Mouse (Mus musculus): ENCODE measurements around the gene Sdk2. TPM values are rescaled to one million over a fixed set of nuclear protein-coding genes. Genes with fewer than 3 reads are reported as not detected.

Gene Sdk2
- polyA plus RNA-seq, 1 experiment from 2014 or later: 0.35 TPM

DNA sequence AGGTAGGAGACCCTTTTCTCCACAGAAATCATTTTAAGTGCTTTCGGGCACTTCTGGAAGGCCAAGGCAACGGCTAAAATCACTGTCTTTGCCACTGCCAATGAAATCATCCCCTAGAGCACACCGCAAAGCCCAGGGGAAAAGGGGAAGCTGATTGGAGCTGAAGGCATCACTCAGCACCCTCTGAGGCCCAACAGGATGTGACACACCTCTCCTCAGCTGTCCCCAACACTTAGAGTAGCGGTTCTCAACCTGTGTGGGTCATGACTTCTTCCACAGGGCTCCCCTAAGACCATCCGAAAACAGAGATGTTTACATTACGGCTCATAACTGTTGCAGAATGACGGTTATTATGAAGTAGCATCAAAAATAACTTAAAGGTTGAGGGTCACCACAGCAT lies 305.2 kb downstream of the Sdk2 start:
- no peak overlapping the region for H3K4me3 ChIP-seq (ENCODE audit: low read depth, low read length)
- no peak overlapping the region for H3K9ac ChIP-seq (ENCODE audit: low read depth, low read length)
- H3K4me1 ChIP-seq (ENCODE audit: control insufficient read depth, low read depth, low read length): peaks cover 26% of the 10 kb centered on the region
- 45% methylated on average over 7 of the region's 7 CpGs for WGBS (ENCODE audit: insufficient replicate concordance)
- H3K4me2 ChIP-seq (ENCODE audit: low read depth, low read length): no peak overlapping the region
- 0 out of 2 replicates have a peak, but pooled peaks have one; percentile 25 for ATAC-seq (ENCODE audit: low read depth)
- H3K27me3 ChIP-seq (ENCODE audit: control insufficient read depth, insufficient read depth, low read depth, low read length): no peaks in the 10 kb centered on the region
- no peaks in the 10 kb centered on the region for H3K9me3 ChIP-seq (replicated peaks; ENCODE audit: control insufficient read depth, low read length)
- H3K36me3 ChIP-seq (ENCODE audit: control insufficient read depth, insufficient read depth): no peaks in the 10 kb centered on the region
- no peak overlapping the region for H3K27ac ChIP-seq (ENCODE audit: low read length)

DNA sequence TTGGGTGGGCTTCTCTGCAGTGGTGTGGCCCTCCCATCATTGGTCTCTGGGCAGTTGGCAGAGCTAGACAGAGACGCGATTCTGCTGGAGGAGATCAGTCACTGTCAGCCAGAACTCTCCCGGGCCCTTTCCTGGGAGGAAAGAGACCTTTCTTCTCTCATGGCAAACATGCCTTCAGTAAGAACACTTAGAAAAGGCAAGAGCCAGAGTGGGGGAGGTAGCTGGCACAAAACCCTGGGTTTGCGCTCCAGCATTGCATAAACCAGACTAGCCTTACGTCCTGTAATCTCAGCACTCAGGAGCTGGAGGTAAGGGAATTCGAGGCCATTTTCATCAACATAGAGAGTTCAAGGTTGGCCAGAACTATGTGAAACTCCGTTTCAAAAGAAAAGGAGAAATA lies 306.4 kb downstream of the Sdk2 start:
- Histone ChIP-seq H3K27ac (ENCODE audit: low read length) (no peak overlapping the region), H3K9ac (ENCODE audit: low read depth, low read length) (no peak overlapping the region), H3K9me3 (replicated peaks; ENCODE audit: control insufficient read depth, low read length) (no peaks in the 10 kb centered on the region), H3K36me3 (ENCODE audit: control insufficient read depth, insufficient read depth) (no peaks in the 10 kb centered on the region), H3K4me1 (ENCODE audit: control insufficient read depth, low read depth, low read length) (peaks cover 15% of the 10 kb centered on the region), H3K4me3 (ENCODE audit: low read depth, low read length) (no peak overlapping the region), H3K4me2 (ENCODE audit: low read depth, low read length) (no peak overlapping the region), H3K27me3 (ENCODE audit: control insufficient read depth, insufficient read depth, low read depth, low read length) (no peaks in the 10 kb centered on the region)
- no peak for ATAC-seq (ENCODE audit: low read depth)
- 70% methylated on average over 7 of the region's 7 CpGs for WGBS (ENCODE audit: insufficient replicate concordance)

- Histone ChIP-seq H3K9ac (ENCODE audit: low read depth, low read length) (no peak overlapping the region), H3K36me3 (ENCODE audit: control insufficient read depth, insufficient read depth) (no peaks in the 10 kb centered on the region), H3K4me3 (ENCODE audit: low read depth, low read length) (no peak overlapping the region), H3K27me3 (ENCODE audit: control insufficient read depth, insufficient read depth, low read depth, low read length) (no peaks in the 10 kb centered on the region), H3K27ac (ENCODE audit: low read length) (no peak overlapping the region), H3K4me1 (ENCODE audit: control insufficient read depth, low read depth, low read length) (peaks cover 6% of the 10 kb centered on the region), H3K9me3 (replicated peaks; ENCODE audit: control insufficient read depth, low read length) (no peaks in the 10 kb centered on the region), H3K4me2 (ENCODE audit: low read depth, low read length) (no peak overlapping the region)
- WGBS (ENCODE audit: insufficient replicate concordance): 77% methylated on average over 5 of the region's 5 CpGs
- no peak for ATAC-seq (ENCODE audit: low read depth)
Measured at GRCm38 (mm10) chr11:113758851-113759250, 308.0 kb downstream of the Sdk2 start.

- WGBS (ENCODE audit: insufficient replicate concordance): 83% methylated on average over 12 of the region's 12 CpGs
- H3K27me3 ChIP-seq (ENCODE audit: control insufficient read depth, insufficient read depth, low read depth, low read length): no peaks in the 10 kb centered on the region
- no peak overlapping the region for H3K4me3 ChIP-seq (ENCODE audit: low read depth, low read length)
- no peak overlapping the region for H3K4me2 ChIP-seq (ENCODE audit: low read depth, low read length)
- peaks cover 11% of the 10 kb centered on the region for H3K4me1 ChIP-seq (ENCODE audit: control insufficient read depth, low read depth, low read length)
- no peaks in the 10 kb centered on the region for H3K36me3 ChIP-seq (ENCODE audit: control insufficient read depth, insufficient read depth)
- no peak for ATAC-seq (ENCODE audit: low read depth)
- no peaks in the 10 kb centered on the region for H3K9me3 ChIP-seq (replicated peaks; ENCODE audit: control insufficient read depth, low read length)
- H3K27ac ChIP-seq (ENCODE audit: low read length): no peak overlapping the region
- H3K9ac ChIP-seq (ENCODE audit: low read depth, low read length): no peak overlapping the region
Measured at GRCm38 (mm10) chr11:113756578-113756977, 310.3 kb downstream of the Sdk2 start.

DNA sequence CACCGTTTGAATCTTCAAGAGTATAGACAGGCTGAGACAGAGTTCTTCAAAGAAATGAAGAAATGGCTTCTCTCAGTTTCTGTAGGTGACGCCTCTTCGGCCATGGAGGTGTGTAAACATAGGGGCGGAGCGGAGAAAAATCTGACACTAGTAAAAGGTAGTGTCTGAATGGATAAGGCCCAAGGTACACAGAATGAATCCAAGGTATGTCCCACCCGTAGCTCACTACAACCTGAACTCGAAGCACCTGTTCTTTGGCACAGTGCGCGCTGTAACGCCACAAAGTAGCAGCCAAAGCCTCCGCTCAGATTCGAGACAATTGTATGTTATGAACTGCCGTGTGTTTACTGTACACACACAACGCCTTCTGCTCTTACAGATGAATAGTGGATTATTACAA lies 311.0 kb downstream of the Sdk2 start:
- no peak overlapping the region for H3K4me3 ChIP-seq (ENCODE audit: low read depth, low read length)
- H3K27ac ChIP-seq (ENCODE audit: low read length): no peak overlapping the region
- WGBS (ENCODE audit: insufficient replicate concordance): 79% methylated on average over 14 of the region's 14 CpGs
- H3K9ac ChIP-seq (ENCODE audit: low read depth, low read length): no peak overlapping the region
- peaks cover 11% of the 10 kb centered on the region for H3K4me1 ChIP-seq (ENCODE audit: control insufficient read depth, low read depth, low read length)
- H3K36me3 ChIP-seq (ENCODE audit: control insufficient read depth, insufficient read depth): no peaks in the 10 kb centered on the region
- H3K27me3 ChIP-seq (ENCODE audit: control insufficient read depth, insufficient read depth, low read depth, low read length): no peaks in the 10 kb centered on the region
- H3K9me3 ChIP-seq (replicated peaks; ENCODE audit: control insufficient read depth, low read length): no peaks in the 10 kb centered on the region
- ATAC-seq (ENCODE audit: low read depth): no peak
- no peak overlapping the region for H3K4me2 ChIP-seq (ENCODE audit: low read depth, low read length)

- no peak for ATAC-seq (ENCODE audit: low read depth)
- no peak overlapping the region for H3K9ac ChIP-seq (ENCODE audit: low read depth, low read length)
- peaks cover 16% of the 10 kb centered on the region for H3K4me1 ChIP-seq (ENCODE audit: control insufficient read depth, low read depth, low read length)
- H3K36me3 ChIP-seq (ENCODE audit: control insufficient read depth, insufficient read depth): no peaks in the 10 kb centered on the region
- H3K27me3 ChIP-seq (ENCODE audit: control insufficient read depth, insufficient read depth, low read depth, low read length): no peaks in the 10 kb centered on the region
- H3K9me3 ChIP-seq (replicated peaks; ENCODE audit: control insufficient read depth, low read length): no peaks in the 10 kb centered on the region
- WGBS (ENCODE audit: insufficient replicate concordance): 74% methylated on average over 9 of the region's 9 CpGs
- no peak overlapping the region for H3K4me3 ChIP-seq (ENCODE audit: low read depth, low read length)
- H3K27ac ChIP-seq (ENCODE audit: low read length): no peak overlapping the region
- no peak overlapping the region for H3K4me2 ChIP-seq (ENCODE audit: low read depth, low read length)
Measured at GRCm38 (mm10) chr11:113754845-113755244, 312.0 kb downstream of the Sdk2 start.

- H3K27me3 ChIP-seq (ENCODE audit: control insufficient read depth, insufficient read depth, low read depth, low read length): no peaks in the 10 kb centered on the region
- ATAC-seq (ENCODE audit: low read depth): no peak
- H3K9me3 ChIP-seq (replicated peaks; ENCODE audit: control insufficient read depth, low read length): no peaks in the 10 kb centered on the region
- no peaks in the 10 kb centered on the region for H3K36me3 ChIP-seq (ENCODE audit: control insufficient read depth, insufficient read depth)
- H3K4me1 ChIP-seq (ENCODE audit: control insufficient read depth, low read depth, low read length): peaks cover 33% of the 10 kb centered on the region
- H3K9ac ChIP-seq (ENCODE audit: low read depth, low read length): peak overlapping the region; percentile 87
- H3K27ac ChIP-seq (ENCODE audit: low read length): peak overlapping the region; percentile 95; the same call in 1 of the 2 replicates
- 88% methylated on average over 10 of the region's 10 CpGs for WGBS (ENCODE audit: insufficient replicate concordance)
- H3K4me2 ChIP-seq (ENCODE audit: low read depth, low read length): peak overlapping the region; percentile 97
- H3K4me3 ChIP-seq (ENCODE audit: low read depth, low read length): peak overlapping the region; percentile 75
Measured at GRCm38 (mm10) chr11:113752685-113753430, 314.0 kb downstream of the Sdk2 start.

- Histone ChIP-seq H3K27me3 (ENCODE audit: control insufficient read depth, insufficient read depth, low read depth, low read length) (no peaks in the 10 kb centered on the region), H3K4me2 (ENCODE audit: low read depth, low read length) (peak overlapping the region; percentile 97), H3K36me3 (ENCODE audit: control insufficient read depth, insufficient read depth) (no peaks in the 10 kb centered on the region), H3K4me3 (ENCODE audit: low read depth, low read length) (peak overlapping the region; percentile 75), H3K4me1 (ENCODE audit: control insufficient read depth, low read depth, low read length) (peaks cover 40% of the 10 kb centered on the region), H3K9me3 (replicated peaks; ENCODE audit: control insufficient read depth, low read length) (no peaks in the 10 kb centered on the region), H3K9ac (ENCODE audit: low read depth, low read length) (peak overlapping the region; percentile 87), H3K27ac (ENCODE audit: low read length) (peak overlapping the region; percentile 95)
- WGBS (ENCODE audit: insufficient replicate concordance): 10% methylated on average over 15 of the region's 15 CpGs
- no peak for ATAC-seq (ENCODE audit: low read depth)
Measured at GRCm38 (mm10) chr11:113752158-113752661, 314.6 kb downstream of the Sdk2 start.

DNA sequence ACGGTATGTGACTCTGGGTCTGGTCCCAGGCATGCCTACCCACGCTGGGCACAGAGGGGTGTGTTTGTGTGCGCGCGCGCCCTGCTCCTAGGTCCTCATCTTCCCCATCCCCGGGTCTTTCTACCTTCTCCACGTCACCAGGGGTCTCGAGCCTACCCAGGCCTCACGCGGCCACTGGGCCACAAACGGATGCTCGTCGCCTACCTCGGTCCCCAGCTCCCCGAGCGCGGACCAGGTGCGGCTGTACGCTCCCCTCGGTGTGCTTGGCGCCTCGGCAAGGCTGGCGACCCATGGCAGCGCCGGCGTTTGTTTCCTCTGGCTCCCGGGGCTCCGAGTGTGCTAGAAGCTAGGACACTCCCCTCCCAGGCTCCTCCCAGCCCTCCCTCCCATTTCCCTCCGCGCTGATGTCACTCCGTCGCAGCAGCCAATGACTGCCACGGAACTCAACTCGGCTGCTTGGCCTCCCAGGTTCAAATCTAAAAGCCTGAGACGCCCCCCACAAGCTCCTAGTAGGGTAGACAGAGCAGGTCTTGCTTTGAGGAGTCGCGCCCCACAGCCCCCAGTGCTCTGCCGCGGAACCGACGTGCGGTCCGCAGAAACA lies 315.3 kb downstream of the Sdk2 start, which contains the start of gene Cdc42ep4:
Gene Cdc42ep4 (minus strand): TSS at position 398 of the 601 bp plus-strand sequence.
- peak within 1 kb of the TSS; percentile 95 for H3K27ac ChIP-seq (ENCODE audit: low read length)
- peak within 1 kb of the TSS; percentile 97 for H3K4me2 ChIP-seq (ENCODE audit: low read depth, low read length)
- H3K36me3 ChIP-seq (ENCODE audit: control insufficient read depth, insufficient read depth): no peaks in the 10 kb centered on the region
- peaks cover 44% of the 10 kb centered on the region for H3K4me1 ChIP-seq (ENCODE audit: control insufficient read depth, low read depth, low read length)
- no peaks in the 10 kb centered on the region for H3K27me3 ChIP-seq (ENCODE audit: control insufficient read depth, insufficient read depth, low read depth, low read length)
- H3K9ac ChIP-seq (ENCODE audit: low read depth, low read length): peak within 1 kb of the TSS; percentile 87
- peak; percentile 79 for ATAC-seq (ENCODE audit: low read depth)
- H3K9me3 ChIP-seq (replicated peaks; ENCODE audit: control insufficient read depth, low read length): no peaks in the 10 kb centered on the region
- WGBS (ENCODE audit: insufficient replicate concordance): under 1% methylated on average over 44 of the region's 44 CpGs
- H3K4me3 ChIP-seq (ENCODE audit: low read depth, low read length): peak within 1 kb of the TSS; percentile 75

All from liver, embryonic 16.5 days (tissue).